Mouse (Mus musculus): ENCODE results near the gene Hspg2. TPM values are rescaled to one million over a fixed set of nuclear protein-coding genes. Genes with fewer than 3 reads are reported as not detected.

Gene Hspg2
- total and polyA plus RNA-seq, 3 experiments, result 114 to 190 (median 174) TPM

DNA sequence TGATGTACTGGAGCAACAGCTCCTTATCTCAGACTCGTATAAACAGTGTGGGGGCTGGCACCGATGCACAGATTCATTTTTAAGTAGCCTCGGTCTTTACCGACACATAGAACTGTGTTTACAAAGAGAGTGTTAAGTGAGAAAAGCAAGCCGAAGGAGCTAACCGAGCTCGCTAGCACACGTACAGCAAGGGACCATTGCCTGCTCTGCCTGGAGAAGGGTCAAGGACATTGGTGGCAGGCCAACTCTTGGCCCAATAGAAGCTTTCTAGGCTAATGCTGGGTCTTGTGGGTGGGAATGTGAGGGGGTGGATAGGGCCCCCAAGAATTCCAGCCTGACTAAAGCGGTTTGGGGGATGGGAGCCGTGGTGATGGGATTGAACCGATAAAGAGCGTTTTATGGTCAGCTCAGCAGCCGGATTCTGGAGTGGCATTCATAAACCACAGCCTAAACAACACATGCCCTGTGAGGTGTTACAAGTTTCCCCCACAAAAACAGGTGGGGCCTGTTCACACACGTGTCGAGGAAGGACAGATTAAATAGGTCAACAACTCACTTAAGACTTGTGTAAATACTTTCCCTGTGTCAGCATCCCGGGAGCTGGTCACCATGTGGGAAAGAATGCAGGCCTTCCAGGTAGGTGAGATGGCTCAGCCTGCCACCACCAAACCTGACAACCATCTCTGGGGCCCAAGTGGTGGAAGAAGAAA, 6.4 kb upstream of the Hspg2 start:
- intact Hi-C loops (cut with DNase I), result no loop called here
- H3K27ac ChIP-seq, result no peak overlapping the region
- WGBS, result 75% methylated on average over 16 of the region's 16 CpGs

DNA sequence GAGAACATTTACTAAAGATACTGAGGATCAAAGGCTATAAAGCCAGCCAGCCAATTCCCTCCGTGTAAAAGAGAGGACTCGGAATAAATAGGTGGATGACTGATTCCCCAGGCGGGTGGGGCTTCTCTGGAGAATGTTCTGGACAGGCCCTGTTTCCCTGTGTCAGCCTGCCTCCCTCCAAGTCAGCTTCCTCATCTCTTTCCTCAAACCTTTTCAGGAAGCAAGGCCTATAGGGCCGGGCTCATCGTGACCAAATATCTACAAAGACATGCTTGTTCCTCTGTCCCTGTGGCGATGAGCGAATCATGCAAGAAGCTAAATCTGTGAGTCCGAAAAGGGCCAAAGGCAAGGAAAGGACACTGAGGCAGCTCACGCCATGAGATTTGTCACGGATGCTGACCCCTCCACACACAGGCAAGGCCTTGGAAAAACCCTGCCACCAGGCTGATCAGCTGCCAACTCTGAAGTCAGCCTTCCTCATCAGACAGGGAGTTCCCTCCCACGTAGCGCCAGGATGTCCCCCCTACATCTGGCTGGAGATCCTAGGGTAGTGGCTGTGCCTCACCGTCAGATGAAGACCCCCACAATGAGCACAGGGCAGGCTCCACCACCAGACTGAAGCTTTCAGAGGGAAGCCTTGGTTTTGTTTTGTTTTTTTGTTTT, 3.3 kb upstream of the Hspg2 start:
- no peaks in the 10 kb centered on the region for H3K36me3 ChIP-seq (ENCODE audit: control insufficient read depth, insufficient read depth, low read length)
- DNase-seq, result peak; percentile 72 to 78
- H3K9ac ChIP-seq (ENCODE audit: low read depth, low read length), result peak overlapping the region; percentile 52
- no peak overlapping the region for H3K4me3 ChIP-seq
- H3K4me1 ChIP-seq (ENCODE audit: control insufficient read depth, insufficient read depth, low read length), result peaks cover 26% of the 10 kb centered on the region
- TF ChIP-seq CTCF (IDR thresholded peaks at IDR 0.05) (no peak), EP300 (IDR thresholded peaks at IDR 0.05; ENCODE audit: insufficient read depth, low read depth, low read length) (peak; percentile 58; the same call in 1 of the 2 replicates), POLR2A (IDR thresholded peaks at IDR 0.05; ENCODE audit: insufficient read depth, low read depth, low read length) (0 out of 2 replicates have a peak, but pooled peaks have one; percentile 30)
- 35% methylated on average over 13 of the region's 13 CpGs for WGBS
- H3K27ac ChIP-seq, result peak overlapping the region; percentile 90
- intact Hi-C loops (cut with DNase I), result loop anchor here (1.0 kb wide), 1 partner anchor 33 kb away; no protein-coding TSS in a partner anchor
- no peaks in the 10 kb centered on the region for H3K27me3 ChIP-seq (ENCODE audit: control insufficient read depth, insufficient read depth, low read length)
- no peaks in the 10 kb centered on the region; the same call in 1 of the 2 replicates for H3K79me2 ChIP-seq (replicated peaks; ENCODE audit: control insufficient read depth, insufficient read depth, low read length)

More for the DNA sequence above, 6.4 kb upstream of the Hspg2 start:
- DNase-seq, result no peak
- H3K27me3 ChIP-seq (ENCODE audit: control insufficient read depth, insufficient read depth, low read length), result no peaks in the 10 kb centered on the region
- H3K4me1 ChIP-seq (ENCODE audit: control insufficient read depth, insufficient read depth, low read length), result peaks cover 23% of the 10 kb centered on the region
- H3K79me2 ChIP-seq (replicated peaks; ENCODE audit: control insufficient read depth, insufficient read depth, low read length), result no peaks in the 10 kb centered on the region
- H3K9ac ChIP-seq (ENCODE audit: low read depth, low read length), result no peak overlapping the region
- H3K4me3 ChIP-seq, result no peak overlapping the region
- no peak for TF ChIP-seq EP300 (IDR thresholded peaks at IDR 0.05; ENCODE audit: insufficient read depth, low read depth, low read length)
- TF ChIP-seq CTCF (IDR thresholded peaks at IDR 0.05), result no peak
- TF ChIP-seq POLR2A (IDR thresholded peaks at IDR 0.05; ENCODE audit: insufficient read depth, low read depth, low read length), result no peak
- H3K36me3 ChIP-seq (ENCODE audit: control insufficient read depth, insufficient read depth, low read length), result no peaks in the 10 kb centered on the region

DNA sequence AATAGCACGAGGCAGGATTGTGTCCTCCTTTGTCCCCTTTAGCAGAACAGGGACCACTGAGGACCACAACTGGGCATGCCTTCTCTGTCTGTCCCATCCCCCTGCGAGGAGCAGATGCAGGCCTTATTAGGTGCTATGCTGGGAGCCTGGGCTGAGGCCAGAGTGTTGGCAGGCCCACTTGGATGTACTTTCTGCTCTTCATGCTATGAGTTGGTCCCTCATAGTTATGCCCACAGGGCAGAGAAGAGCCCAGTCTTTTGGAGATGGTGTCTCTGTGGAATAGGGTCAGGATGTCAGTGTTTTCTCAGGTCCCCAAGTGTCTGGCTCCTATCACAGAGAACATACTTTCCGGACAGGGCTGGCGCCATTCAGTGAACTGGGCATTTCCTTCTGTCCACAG, 1.6 kb upstream of the Hspg2 start:
- Histone ChIP-seq H3K79me2 (replicated peaks; ENCODE audit: control insufficient read depth, insufficient read depth, low read length) (no peaks in the 10 kb centered on the region; the same call in 1 of the 2 replicates), H3K27ac (peak overlapping the region; percentile 67), H3K4me3 (no peak overlapping the region), H3K4me1 (ENCODE audit: control insufficient read depth, insufficient read depth, low read length) (peaks cover 25% of the 10 kb centered on the region), H3K36me3 (ENCODE audit: control insufficient read depth, insufficient read depth, low read length) (no peaks in the 10 kb centered on the region), H3K27me3 (ENCODE audit: control insufficient read depth, insufficient read depth, low read length) (no peaks in the 10 kb centered on the region), H3K9ac (ENCODE audit: low read depth, low read length) (no peak overlapping the region)
- intact Hi-C loops (cut with DNase I), result no loop called here
- TF ChIP-seq CTCF (IDR thresholded peaks at IDR 0.05), result no peak
- no peak for TF ChIP-seq POLR2A (IDR thresholded peaks at IDR 0.05; ENCODE audit: insufficient read depth, low read depth, low read length)
- DNase-seq, result peak in 1 of 2 experiments; percentile 65
- 22% methylated on average over 4 of the region's 4 CpGs for WGBS

DNA sequence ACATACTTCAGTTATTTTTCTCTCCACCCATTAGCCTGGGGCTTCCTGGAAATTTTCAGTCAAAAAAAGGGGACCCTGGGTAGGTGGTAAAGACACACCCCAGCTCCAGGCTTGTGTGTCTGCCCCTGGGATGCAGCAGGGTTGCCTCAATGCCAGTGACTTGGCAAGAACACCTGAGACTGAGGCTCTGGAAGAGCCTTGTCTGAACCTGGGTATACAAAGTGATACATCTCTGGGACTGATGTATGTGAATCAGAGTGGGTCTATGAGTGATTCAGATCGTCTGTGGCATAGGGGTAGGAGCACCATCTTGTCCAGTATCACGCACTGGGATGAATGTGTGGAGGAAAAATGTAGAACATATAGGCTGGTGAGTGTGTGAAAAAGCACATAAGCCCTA, 1.0 kb upstream of the Hspg2 start:
- 54% methylated on average over 2 of the region's 2 CpGs for WGBS
- Histone ChIP-seq H3K36me3 (ENCODE audit: control insufficient read depth, insufficient read depth, low read length) (no peaks in the 10 kb centered on the region), H3K27ac (peak overlapping the region; percentile 67), H3K9ac (ENCODE audit: low read depth, low read length) (no peak overlapping the region), H3K4me3 (no peak overlapping the region), H3K27me3 (ENCODE audit: control insufficient read depth, insufficient read depth, low read length) (no peaks in the 10 kb centered on the region), H3K4me1 (ENCODE audit: control insufficient read depth, insufficient read depth, low read length) (peaks cover 25% of the 10 kb centered on the region), H3K79me2 (replicated peaks; ENCODE audit: control insufficient read depth, insufficient read depth, low read length) (no peaks in the 10 kb centered on the region; the same call in 1 of the 2 replicates)
- TF ChIP-seq CTCF (IDR thresholded peaks at IDR 0.05), result no peak
- TF ChIP-seq EP300 (IDR thresholded peaks at IDR 0.05; ENCODE audit: insufficient read depth, low read depth, low read length), result no peak
- no peak for TF ChIP-seq POLR2A (IDR thresholded peaks at IDR 0.05; ENCODE audit: insufficient read depth, low read depth, low read length)
- no peak for DNase-seq
- intact Hi-C loops (cut with DNase I), result no loop called here

DNA sequence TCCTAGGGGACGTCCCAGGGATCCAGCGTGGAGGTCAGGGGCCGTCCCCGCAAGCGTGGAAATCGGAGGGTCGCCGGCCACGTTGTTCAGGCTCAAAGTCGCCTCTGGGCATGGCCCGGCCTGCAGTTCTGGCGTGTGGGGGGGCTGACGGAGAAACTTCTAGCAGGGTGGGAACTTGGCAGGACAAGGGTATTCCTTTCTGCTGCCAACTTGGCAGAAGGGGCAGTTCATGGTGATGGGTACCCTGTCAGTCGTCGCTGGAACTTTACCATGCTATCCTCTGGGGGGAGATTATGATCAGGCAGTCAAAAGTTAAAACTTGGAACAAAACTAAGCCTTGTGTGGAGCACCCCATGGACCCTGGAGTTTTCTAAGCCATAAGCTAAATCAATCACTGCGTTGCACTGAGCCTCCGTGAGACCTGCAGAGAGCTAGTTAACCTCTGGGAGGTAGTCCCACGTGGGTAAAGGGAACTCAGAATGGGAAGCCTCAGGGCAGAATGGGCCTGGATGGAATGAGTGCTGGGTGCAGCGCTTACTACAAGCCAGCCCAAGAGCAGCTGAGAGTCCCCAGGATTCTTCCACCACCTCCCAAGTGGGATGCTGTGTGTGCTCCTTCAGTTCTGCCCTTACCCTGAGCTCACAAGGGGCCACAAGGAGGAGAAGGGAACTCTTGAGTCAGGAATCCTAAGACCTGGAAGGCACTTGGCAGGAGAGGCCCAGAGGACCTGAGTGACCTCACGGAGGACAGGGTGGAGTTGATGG, 694 bp downstream of the Hspg2 start:
- Histone ChIP-seq H3K36me3 (ENCODE audit: control insufficient read depth, insufficient read depth, low read length) (no peaks in the 10 kb centered on the region), H3K27ac (peak overlapping the region; percentile 89), H3K4me1 (ENCODE audit: control insufficient read depth, insufficient read depth, low read length) (peaks cover 37% of the 10 kb centered on the region), H3K4me3 (peak overlapping the region; percentile 97), H3K9ac (ENCODE audit: low read depth, low read length) (peak overlapping the region; percentile 99), H3K27me3 (ENCODE audit: control insufficient read depth, insufficient read depth, low read length) (no peaks in the 10 kb centered on the region), H3K79me2 (replicated peaks; ENCODE audit: control insufficient read depth, insufficient read depth, low read length) (peaks cover 3% of the 10 kb centered on the region)
- intact Hi-C loops (cut with DNase I), result no loop called here
- WGBS, result under 1% methylated on average over 20 of the region's 20 CpGs
- TF ChIP-seq CTCF (IDR thresholded peaks at IDR 0.05), result no peak
- TF ChIP-seq POLR2A (IDR thresholded peaks at IDR 0.05; ENCODE audit: insufficient read depth, low read depth, low read length), result no peak
- no peak for TF ChIP-seq EP300 (IDR thresholded peaks at IDR 0.05; ENCODE audit: insufficient read depth, low read depth, low read length)
- peak; percentile 54 to 63 for DNase-seq
